Mouse (Mus musculus) lung, postnatal 0 days (tissue): ENCODE results near the gene Polg. TPM values are rescaled to one million over a fixed set of nuclear protein-coding genes. Genes with fewer than 3 reads are reported as not detected.
A peak's percentile ranks its signal among the peaks of the same experiment; 100 is the strongest.

Experiments
- ATAC-seq: fragments of 200-750 bp; cut with Nextera tagmentation; 2 replicates; pipeline ENCODE4 v1.8.0; 2017; ENCODE audit warnings: moderate library complexity
- DNase-seq: peaks from one replicate; pipeline ENCODE4 v3.0.0-alpha.2; 2016; ENCODE audit warnings: low spot score
- H3K27ac ChIP-seq: fragments of 300-500 bp; sonication (generic); 2 replicates; pipeline ENCODE4 v1.5.1; 2014; ENCODE audit warnings: antibody characterized with exemption, mild to moderate bottlenecking, low read length, mixed read lengths
- H3K27me3 ChIP-seq: fragments of 300-500 bp; sonication (generic); replicated peaks from 2 replicates; pipeline ENCODE4 v1.6.1; 2014; ENCODE audit warnings: low read length, mixed read lengths; ENCODE audit not compliant: insufficient read depth
- H3K36me3 ChIP-seq: fragments of 300-500 bp; sonication (generic); 2 replicates; pipeline ENCODE4 v1.6.1; 2014; ENCODE audit warnings: low read length, mixed read lengths; ENCODE audit not compliant: insufficient read depth
- H3K4me1 ChIP-seq: fragments of 300-500 bp; sonication (generic); 2 replicates; pipeline ENCODE4 v1.6.1; 2014; ENCODE audit warnings: antibody characterized with exemption, low read depth, low read length, mixed read lengths; ENCODE audit not compliant: insufficient read depth
- H3K4me2 ChIP-seq: fragments of 300-500 bp; sonication (generic); replicated peaks from 2 replicates; pipeline ENCODE4 v1.6.1; 2014; ENCODE audit warnings: low read depth, mild to moderate bottlenecking, low read length, moderate library complexity, mixed read lengths
- H3K4me3 ChIP-seq: fragments of 300-500 bp; sonication (generic); 2 replicates; pipeline ENCODE4 v1.5.1; 2014; ENCODE audit warnings: low read depth, low read length
- H3K9ac ChIP-seq: fragments of 300-500 bp; sonication (generic); replicated peaks from 2 replicates; pipeline ENCODE4 v1.6.1; 2014; ENCODE audit warnings: low read depth, mild to moderate bottlenecking
- H3K9me3 ChIP-seq: fragments of 300-500 bp; sonication (generic); 2 replicates; pipeline ENCODE4 v1.6.1; 2016; ENCODE audit warnings: low read length, mixed read lengths
- CTCF ChIP-seq: IDR thresholded peaks from 2 replicates; pipeline ENCODE4 v1.5.1; 2016; ENCODE audit warnings: antibody characterized with exemption, mild to moderate bottlenecking
- EP300 ChIP-seq: IDR thresholded peaks from 2 replicates; pipeline ENCODE4 v1.6.1; 2016; ENCODE audit warnings: antibody characterized with exemption, mild to moderate bottlenecking, control low read depth
- WGBS: fragments of 180-500 bp; shearing (Covaris S2); extraction: QIAGEN DNeasy Blood & Tissue Kit; methylation state at CpG from one replicate; pipeline ENCODE4 v1.1.7; 2014; 5-methylcytosine and 5-hydroxymethylcytosine counted together
- polyA plus RNA-seq: library from polyadenylated mRNA; unstranded; fragments of >200 nt; fragmentation: Nextera tagmentation; extraction: Ambion mirVana; gene quantifications from 2 replicates; pipeline ENCODE4 v1.2.1, GENCODE M21; 2015

Gene Polg
- polyA plus RNA-seq, 1 experiment from 2014 or later = 32.3 TPM

GRCm38 (mm10) chr7:79464776-79465420 lies 1.3 kb downstream of the Polg start:
- Histone ChIP-seq H3K4me3 (peak overlapping the region; percentile 96), H3K27me3 (no peaks in the 10 kb centered on the region), H3K9me3 (no peaks in the 10 kb centered on the region), H3K36me3 (peaks cover 5% of the 10 kb centered on the region), H3K4me2 (peak overlapping the region; percentile 93), H3K4me1 (peaks cover 17% of the 10 kb centered on the region; the same call in 1 of the 2 replicates), H3K27ac (peak overlapping the region; percentile 96), H3K9ac (peak overlapping the region; percentile 80)
- peak; percentile 27 for DNase-seq
- no peak for ATAC-seq
- no peak for TF ChIP-seq CTCF
- no peak for TF ChIP-seq EP300
- WGBS = 9% methylated on average over 47 of the region's 47 CpGs

GRCm38 (mm10) chr7:79463376-79464077 lies 2.6 kb downstream of the Polg start:
- Histone ChIP-seq H3K27me3 (no peaks in the 10 kb centered on the region), H3K4me3 (no peak overlapping the region), H3K9me3 (no peaks in the 10 kb centered on the region), H3K4me2 (no peak overlapping the region), H3K4me1 (peaks cover 17% of the 10 kb centered on the region; the same call in 1 of the 2 replicates), H3K27ac (no peak overlapping the region), H3K9ac (no peak overlapping the region), H3K36me3 (peaks cover 19% of the 10 kb centered on the region)
- TF ChIP-seq EP300 (no peak), CTCF (no peak)
- 67% methylated on average over 11 of the region's 11 CpGs for WGBS
- DNase-seq = no peak
- no peak for ATAC-seq

GRCm38 (mm10) chr7:79461721-79462120 lies 4.4 kb downstream of the Polg start:
- Histone ChIP-seq H3K4me1 (peaks cover 14% of the 10 kb centered on the region; the same call in 1 of the 2 replicates), H3K9ac (no peak overlapping the region), H3K27ac (no peak overlapping the region), H3K4me3 (no peak overlapping the region), H3K9me3 (no peaks in the 10 kb centered on the region), H3K36me3 (peaks cover 36% of the 10 kb centered on the region), H3K27me3 (no peaks in the 10 kb centered on the region), H3K4me2 (no peak overlapping the region)
- ATAC-seq = no peak
- no peak for DNase-seq
- no peak for TF ChIP-seq EP300
- TF ChIP-seq CTCF = no peak
- 92% methylated on average over 10 of the region's 10 CpGs for WGBS

GRCm38 (mm10) chr7:79447486-79447885 lies 18.7 kb downstream of the Polg start:
- 86% methylated on average over 3 of the region's 3 CpGs for WGBS

GRCm38 (mm10) chr7:79447048-79447447 lies 19.1 kb downstream of the Polg start:
- Histone ChIP-seq H3K27me3 (no peaks in the 10 kb centered on the region), H3K27ac (no peak overlapping the region), H3K9me3 (no peaks in the 10 kb centered on the region), H3K36me3 (peaks cover 24% of the 10 kb centered on the region), H3K4me3 (no peak overlapping the region), H3K4me1 (no peaks in the 10 kb centered on the region), H3K4me2 (no peak overlapping the region), H3K9ac (no peak overlapping the region)
- 86% methylated on average over 2 of the region's 2 CpGs for WGBS
- TF ChIP-seq EP300 = no peak
- no peak for TF ChIP-seq CTCF
- DNase-seq (no peak), ATAC-seq (no peak)

More at GRCm38 (mm10) chr7:79447486-79447885, 18.7 kb downstream of the Polg start:
- TF ChIP-seq EP300 (no peak), CTCF (no peak)
- no peak overlapping the region for H3K27ac ChIP-seq
- H3K4me2 ChIP-seq = no peak overlapping the region
- H3K9ac ChIP-seq = no peak overlapping the region
- no peak overlapping the region for H3K4me3 ChIP-seq
- H3K36me3 ChIP-seq = peaks cover 27% of the 10 kb centered on the region
- H3K27me3 ChIP-seq = no peaks in the 10 kb centered on the region
- H3K9me3 ChIP-seq = no peaks in the 10 kb centered on the region
- ATAC-seq (no peak), DNase-seq (no peak)
- H3K4me1 ChIP-seq = no peaks in the 10 kb centered on the region

GRCm38 (mm10) chr7:79440035-79440434 lies 26.1 kb downstream of the Polg start:
- Histone ChIP-seq H3K4me3 (no peak overlapping the region), H3K4me1 (no peaks in the 10 kb centered on the region), H3K9ac (no peak overlapping the region), H3K4me2 (no peak overlapping the region), H3K9me3 (no peaks in the 10 kb centered on the region), H3K36me3 (no peaks in the 10 kb centered on the region), H3K27me3 (no peaks in the 10 kb centered on the region), H3K27ac (no peak overlapping the region)
- TF ChIP-seq CTCF = no peak
- TF ChIP-seq EP300 = no peak
- ATAC-seq (no peak), DNase-seq (no peak)
- 74% methylated on average over 2 of the region's 2 CpGs for whole genome bisulfite sequencing
